ENCODE assay signal across 10 mouse cellular contexts in the genomic region with DNA sequence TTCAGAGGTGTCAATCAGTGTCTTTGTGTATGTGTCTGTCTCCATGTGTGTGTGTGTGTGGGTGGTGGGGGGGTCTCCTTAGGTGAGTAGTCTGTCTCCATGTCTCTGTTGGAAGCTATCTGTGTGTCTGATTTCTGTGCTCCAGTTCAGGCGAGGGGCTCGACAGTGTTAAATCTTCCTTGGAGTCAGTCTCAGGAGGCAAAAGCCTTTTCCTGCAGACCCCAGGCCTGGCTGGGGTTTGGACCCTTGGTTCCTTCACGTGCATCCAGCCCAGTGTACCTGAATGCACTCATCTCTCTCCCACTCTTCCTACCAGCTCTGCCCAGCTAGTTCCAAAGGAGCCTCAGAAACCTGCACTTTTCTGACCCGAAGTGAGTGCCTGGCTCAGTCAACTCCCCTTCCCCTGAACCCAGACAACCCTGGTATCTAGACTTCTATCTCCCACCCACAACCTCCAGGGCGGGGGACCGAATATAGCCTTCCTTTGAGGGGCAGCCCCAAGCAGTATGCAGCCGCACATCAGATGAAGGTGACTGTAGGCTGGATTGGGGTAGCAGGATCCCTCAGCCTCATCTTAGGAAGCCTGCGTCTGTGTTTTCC. TPM values are rescaled to one million over a fixed set of nuclear protein-coding genes. Genes with fewer than 3 reads are reported as not detected.
A peak's percentile ranks its signal among the peaks of the same experiment; 100 is the strongest.
DNase-seq lines count a peak whose midpoint lies in the region; ATAC-seq and TF ChIP-seq lines count a peak whose summit lies in the region.
"Had no signal": no experiment of that assay in that cellular context is flagged by ENCODE, and none has a peak within 500 bp of the region (broad histone marks: within the 10 kb centered on the region; RNA-seq: fewer than 3 reads in every experiment).

No protein-coding gene starts in this region.

- DNase-seq in frontal cortex, postnatal 10 days (ENCODE audit: low spot score in 2 of 2) = peak; percentile 3 to 5
- DNase-seq in frontal cortex, postnatal 36 days (ENCODE audit: low spot score in 2 of 2) = no peak
- DNase-seq in testis, postnatal 14 days (ENCODE audit: low spot score) = no peak
- DNase-seq in gastrocnemius, postnatal 10 days = no peak
- no peak for DNase-seq in testis, postnatal 10 days (ENCODE audit: low spot score)
- DNase-seq: cerebellum, adult 11-12 months had no signal

- no peak for TF ChIP-seq CTCF in testis, adult 2 months (IDR thresholded peaks at IDR 0.05; ENCODE audit: control insufficient read depth, insufficient read depth, insufficient replicate concordance, low read depth, low read length)

- peaks cover 24% of the 10 kb centered on the region for H3K4me1 ChIP-seq in testis, adult 2 months (ENCODE audit: control insufficient read depth, insufficient read depth, low read length)
- H3K4me1 ChIP-seq in limb, embryonic 13.5 days = peaks cover 52% of the 10 kb centered on the region
- H3K4me1 ChIP-seq in stomach, embryonic 15.5 days = peaks cover 31% of the 10 kb centered on the region

- H3K4me3 ChIP-seq in testis, adult 2 months (ENCODE audit: control insufficient read depth, low read depth, low read length) = peak overlapping the region; percentile 67
- H3K4me3 ChIP-seq in limb, embryonic 13.5 days = peak overlapping the region; percentile 84
- peak overlapping the region; percentile 67 for H3K4me3 ChIP-seq in stomach, embryonic 15.5 days (replicated peaks)

- H3K36me3 ChIP-seq in testis, adult 2 months (ENCODE audit: control insufficient read depth, insufficient read depth, low read length) = no peaks in the 10 kb centered on the region
- no peaks in the 10 kb centered on the region for H3K36me3 ChIP-seq in limb, embryonic 13.5 days
- no peaks in the 10 kb centered on the region for H3K36me3 ChIP-seq in stomach, embryonic 15.5 days

- WGBS in limb, embryonic 13.5 days = under 1% methylated on average over 8 of the region's 8 CpGs
- 5% methylated on average over 8 of the region's 8 CpGs for WGBS in stomach, embryonic 15.5 days

- H3K9ac ChIP-seq in limb, embryonic 13.5 days = peak overlapping the region; percentile 94
- peak overlapping the region; percentile 73 for H3K9ac ChIP-seq in stomach, embryonic 15.5 days

- no peak overlapping the region for H3K27ac ChIP-seq in testis, adult 2 months (ENCODE audit: control insufficient read depth, insufficient read depth, low read depth, low read length)
- H3K27ac ChIP-seq in limb, embryonic 13.5 days = peak overlapping the region; percentile 94
- peak overlapping the region; percentile 89 for H3K27ac ChIP-seq in stomach, embryonic 15.5 days

- no peaks in the 10 kb centered on the region for H3K9me3 ChIP-seq in limb, embryonic 13.5 days
- H3K9me3 ChIP-seq in stomach, embryonic 15.5 days = no peaks in the 10 kb centered on the region
- H3K9me3 ChIP-seq: megakaryocyte, embryonic 14.5 days had no signal

- 0 out of 2 replicates have a peak, but pooled peaks have one; percentile 10 for ATAC-seq in limb, embryonic 13.5 days (ENCODE audit: low FRiP score, low read depth)
- ATAC-seq in stomach, embryonic 15.5 days (ENCODE audit: insufficient read depth, low FRiP score, low read depth) = no peak

- H3K4me2 ChIP-seq in limb, embryonic 13.5 days (replicated peaks) = peak overlapping the region; percentile 91
- H3K4me2 ChIP-seq in stomach, embryonic 15.5 days = peak overlapping the region; percentile 71

- no peak for TF ChIP-seq POLR2A in testis, adult 2 months (IDR thresholded peaks at IDR 0.05; ENCODE audit: control insufficient read depth, low read depth, low read length)

- no peaks in the 10 kb centered on the region for H3K27me3 ChIP-seq in testis, adult 2 months (ENCODE audit: control insufficient read depth, insufficient read depth, low read length)
- H3K27me3 ChIP-seq in limb, embryonic 13.5 days = no peaks in the 10 kb centered on the region
- H3K27me3 ChIP-seq in stomach, embryonic 15.5 days (replicated peaks) = no peaks in the 10 kb centered on the region

RNA-seq across cellular contexts. Expression of a gene that starts 1.0 kb away (rescaled TPM):
- 1.5 and 1.8 TPM in 2 replicates for polyA plus RNA-seq in testis, adult 2 months (2012; rRNA removed)
- polyA plus RNA-seq in limb, embryonic 13.5 days (2015; fragmentation: Nextera tagmentation; extraction: Ambion mirVana) = 25.6 and 26.1 TPM in 2 replicates
- 13.9 and 15.2 TPM in 2 replicates for polyA plus RNA-seq in stomach, embryonic 15.5 days (2015; fragmentation: Nextera tagmentation; extraction: Ambion mirVana)
- 10 to 100 TPM; 13.7 to 19.0 TPM for total RNA-seq in gastrocnemius, postnatal 10 days (2021)

Comparison
In these comparisons a context has a peak if more than half of its experiments do, and no peak if none do; other contexts are left out.
1. DNase-seq: peak in frontal cortex, postnatal 10 days (2 of 2); none in frontal cortex, postnatal 36 days (0 of 2), testis, postnatal 14 days (single experiment), gastrocnemius, postnatal 10 days (single experiment) and testis, postnatal 10 days (single experiment).
2. Peak in every context shown above with its lines, with median percentiles within 50 percentile points of each other: H3K4me3 ChIP-seq.